Mouse (Mus musculus): ENCODE data around the gene Gm14295.
"Not testable (repeated sequence)": the region's sequence is repeated elsewhere in the genome, so short reads cannot be mapped to it uniquely, and the experiment has no call there.

Gm14295 gene

DNA sequence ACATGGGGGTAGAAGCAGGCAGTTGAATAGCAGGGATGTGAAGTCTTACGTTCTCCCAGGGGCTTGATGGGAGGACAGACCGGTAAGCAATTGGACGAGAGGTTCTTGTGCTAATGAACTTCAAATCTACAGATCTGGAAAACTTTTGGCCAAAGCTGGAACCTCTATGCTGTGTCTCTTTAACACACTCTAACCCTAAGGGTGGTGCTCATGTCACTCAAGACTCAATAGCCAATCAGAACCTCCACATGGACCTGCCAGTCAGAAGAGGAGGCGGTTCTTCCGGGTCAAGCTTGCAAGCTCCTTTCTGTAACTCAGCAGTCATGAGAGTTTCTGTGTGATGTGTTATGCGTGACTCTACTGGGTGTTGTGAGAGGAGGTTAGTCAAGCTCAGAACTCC is at the start of gene Gm14295:
Gene Gm14295 (plus strand): TSS at position 301 of the 400 bp plus-strand sequence.
- not testable (repeated sequence) for DNase-seq (ENCODE audit: extremely low read depth, low read depth, low spot score)

DNA sequence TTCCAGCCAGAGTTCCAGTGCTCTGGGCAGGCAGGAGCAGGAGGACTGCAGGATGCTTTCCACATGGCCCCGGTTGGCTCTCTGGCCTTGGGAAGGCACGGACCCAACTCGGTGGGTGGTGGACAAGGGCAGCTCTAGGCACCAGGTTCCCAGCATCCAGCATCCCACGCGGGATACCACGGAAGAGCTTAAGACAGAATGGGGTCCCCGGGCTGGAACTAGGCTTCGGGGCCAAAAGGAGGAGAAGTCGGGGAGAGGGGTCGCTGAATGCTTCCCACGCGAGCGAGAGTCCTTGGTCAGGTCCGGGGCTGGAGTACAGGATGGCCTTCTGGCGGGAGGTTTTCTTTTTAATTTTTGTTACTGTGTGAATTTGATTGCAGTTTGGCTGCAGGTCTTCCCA is 373 bp downstream of the Gm14295 start:
- DNase-seq (ENCODE audit: extremely low read depth, low read depth, low spot score), result not testable (repeated sequence)

DNA sequence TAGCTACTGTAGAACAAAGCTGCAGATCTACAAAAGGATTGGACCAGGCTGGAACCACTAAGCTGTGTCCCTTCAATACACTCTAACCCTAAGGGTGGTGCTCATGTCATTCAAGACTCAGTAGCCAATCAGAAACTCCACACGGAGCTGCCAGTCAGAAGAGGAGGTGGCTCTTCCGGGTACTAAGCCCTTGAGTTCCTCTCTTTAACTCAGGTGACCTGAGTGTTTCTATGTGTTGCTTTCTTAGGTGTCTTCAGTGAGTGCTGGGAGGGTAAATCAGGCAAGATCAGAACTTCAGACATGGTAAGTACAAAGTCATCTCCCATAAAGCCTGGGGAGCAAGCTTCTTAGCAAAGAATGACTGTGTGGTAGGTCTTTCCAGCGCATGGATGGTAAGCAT is 32.4 kb downstream of the Gm14295 start, which contains the start of gene Gm14408:
Gene Gm14408 (plus strand): TSS at position 301 of the 400 bp plus-strand sequence.
- DNase-seq (ENCODE audit: extremely low read depth, low read depth, low spot score), result not testable (repeated sequence)

All from fat pad, adult 2 months (tissue).